Comparison of ENCODE assay signal across 11 mouse cellular contexts in genomic region chr16:72691909-72692308, GRCm38 (mm10).
DNase-seq lines count a peak whose midpoint lies in the region; ATAC-seq and TF ChIP-seq lines count a peak whose summit lies in the region.
"Had no signal": no experiment of that assay in that cellular context is flagged by ENCODE, and none has a peak within 500 bp of the region (broad histone marks: within the 10 kb centered on the region; RNA-seq: fewer than 3 reads in every experiment).

No protein-coding gene starts in this region.

- peak; percentile 37; the same call in 1 of the 2 replicates for ATAC-seq in forebrain, embryonic 12.5 days (ENCODE audit: low FRiP score)
- no peak for ATAC-seq in lung, postnatal 0 days
- no peak; the same call in 1 of the 2 replicates for ATAC-seq in hindbrain, embryonic 13.5 days (ENCODE audit: low FRiP score)
- ATAC-seq in stomach, embryonic 16.5 days (ENCODE audit: insufficient read depth, low FRiP score) = peak; percentile 37; the same call in 1 of the 2 replicates
- ATAC-seq in CD4-positive, CD25-positive, alpha-beta regulatory T cell, adult 4 months = no peak

- no peaks in the 10 kb centered on the region for H3K36me3 ChIP-seq in forebrain, embryonic 12.5 days (replicated peaks)
- no peaks in the 10 kb centered on the region for H3K36me3 ChIP-seq in forebrain, embryonic 10.5 days (replicated peaks)
- H3K36me3 ChIP-seq in lung, postnatal 0 days (ENCODE audit: insufficient read depth, low read length) = no peaks in the 10 kb centered on the region
- no peaks in the 10 kb centered on the region for H3K36me3 ChIP-seq in hindbrain, embryonic 13.5 days
- no peaks in the 10 kb centered on the region for H3K36me3 ChIP-seq in stomach, embryonic 16.5 days (ENCODE audit: control insufficient read depth, insufficient read depth, low read length)
- H3K36me3 ChIP-seq: embryonic facial prominence, embryonic 15.5 days; limb, embryonic 12.5 days had no signal

- H3K27ac ChIP-seq in forebrain, embryonic 12.5 days = no peak overlapping the region
- no peak overlapping the region for H3K27ac ChIP-seq in forebrain, embryonic 10.5 days
- no peak overlapping the region for H3K27ac ChIP-seq in lung, postnatal 0 days (ENCODE audit: low read length)
- peak overlapping the region; percentile 63 for H3K27ac ChIP-seq in hindbrain, embryonic 13.5 days
- H3K27ac ChIP-seq in stomach, embryonic 16.5 days (ENCODE audit: low read length) = no peak overlapping the region
- H3K27ac ChIP-seq: embryonic facial prominence, embryonic 15.5 days; limb, embryonic 12.5 days had no signal

- H3K4me2 ChIP-seq in forebrain, embryonic 12.5 days = no peak overlapping the region
- no peak overlapping the region for H3K4me2 ChIP-seq in lung, postnatal 0 days (replicated peaks; ENCODE audit: low read depth, low read length)
- no peak overlapping the region for H3K4me2 ChIP-seq in hindbrain, embryonic 13.5 days
- no peak overlapping the region for H3K4me2 ChIP-seq in stomach, embryonic 16.5 days (ENCODE audit: low read depth, low read length)
- H3K4me2 ChIP-seq: embryonic facial prominence, embryonic 15.5 days; limb, embryonic 12.5 days had no signal

- DNase-seq in forebrain, embryonic 10.5 days (ENCODE audit: extremely low spot score, low spot score) = no peak
- DNase-seq in lung, postnatal 0 days (ENCODE audit: low spot score) = peak; percentile 38
- no peak for DNase-seq in lung, adult 2 months
- no peak for DNase-seq in urinary bladder, postnatal 36 days (ENCODE audit: low spot score in 2 of 2)
- DNase-seq: gastrocnemius, postnatal 14 days had no signal

- H3K27me3 ChIP-seq in forebrain, embryonic 12.5 days = peaks cover 64% of the 10 kb centered on the region
- peaks cover 82% of the 10 kb centered on the region for H3K27me3 ChIP-seq in forebrain, embryonic 10.5 days (ENCODE audit: poor library complexity, severe bottlenecking)
- no peaks in the 10 kb centered on the region for H3K27me3 ChIP-seq in lung, postnatal 0 days (replicated peaks; ENCODE audit: insufficient read depth, low read length)
- no peaks in the 10 kb centered on the region for H3K27me3 ChIP-seq in hindbrain, embryonic 13.5 days
- H3K27me3 ChIP-seq in stomach, embryonic 16.5 days (ENCODE audit: control insufficient read depth, insufficient read depth, low read length) = no peaks in the 10 kb centered on the region
- H3K27me3 ChIP-seq: embryonic facial prominence, embryonic 15.5 days; limb, embryonic 12.5 days had no signal

- H3K9ac ChIP-seq in forebrain, embryonic 12.5 days = no peak overlapping the region
- H3K9ac ChIP-seq in lung, postnatal 0 days (replicated peaks; ENCODE audit: low read depth) = no peak overlapping the region
- H3K9ac ChIP-seq in hindbrain, embryonic 13.5 days = no peak overlapping the region
- H3K9ac ChIP-seq in stomach, embryonic 16.5 days (ENCODE audit: low read length) = no peak overlapping the region
- H3K9ac ChIP-seq: embryonic facial prominence, embryonic 15.5 days; limb, embryonic 12.5 days had no signal

- no peaks in the 10 kb centered on the region for H3K9me3 ChIP-seq in forebrain, embryonic 12.5 days
- H3K9me3 ChIP-seq in forebrain, embryonic 10.5 days = no peaks in the 10 kb centered on the region
- no peaks in the 10 kb centered on the region for H3K9me3 ChIP-seq in lung, postnatal 0 days (ENCODE audit: low read length)
- no peaks in the 10 kb centered on the region for H3K9me3 ChIP-seq in hindbrain, embryonic 13.5 days
- no peaks in the 10 kb centered on the region for H3K9me3 ChIP-seq in stomach, embryonic 16.5 days (replicated peaks; ENCODE audit: control insufficient read depth, low read length)
- H3K9me3 ChIP-seq: embryonic facial prominence, embryonic 15.5 days; limb, embryonic 12.5 days had no signal

- no peak for TF ChIP-seq POLR2A in lung, adult 2 months (IDR thresholded peaks at IDR 0.05; ENCODE audit: borderline replicate concordance, extremely low read depth, low read depth, low read length)

- WGBS in forebrain, embryonic 12.5 days = 16% methylated on average over 3 of the region's 3 CpGs
- 24% methylated on average over 3 of the region's 3 CpGs for WGBS in forebrain, embryonic 10.5 days
- 58% methylated on average over 3 of the region's 3 CpGs for WGBS in lung, postnatal 0 days
- WGBS in lung, adult 2 months = 55% methylated on average over 3 of the region's 3 CpGs
- WGBS in hindbrain, embryonic 13.5 days = 19% methylated on average over 3 of the region's 3 CpGs
- WGBS in stomach, embryonic 16.5 days = 48% methylated on average over 3 of the region's 3 CpGs

- H3K4me3 ChIP-seq in forebrain, embryonic 12.5 days (replicated peaks) = no peak overlapping the region
- no peak overlapping the region for H3K4me3 ChIP-seq in forebrain, embryonic 10.5 days
- no peak overlapping the region for H3K4me3 ChIP-seq in lung, postnatal 0 days (ENCODE audit: low read depth, low read length)
- H3K4me3 ChIP-seq in lung, adult 2 months (replicated peaks; ENCODE audit: extremely low read depth, low read depth, low read length) = no peak overlapping the region
- H3K4me3 ChIP-seq in hindbrain, embryonic 13.5 days = no peak overlapping the region
- H3K4me3 ChIP-seq in stomach, embryonic 16.5 days (replicated peaks; ENCODE audit: low read length) = no peak overlapping the region
- H3K4me3 ChIP-seq: embryonic facial prominence, embryonic 15.5 days; limb, embryonic 12.5 days had no signal

- peak; percentile 61 for TF ChIP-seq CTCF in lung, postnatal 0 days (IDR thresholded peaks at IDR 0.05)
- TF ChIP-seq CTCF in lung, adult 2 months (IDR thresholded peaks at IDR 0.05; ENCODE audit: insufficient read depth, low read length) = no peak

- peaks cover 40% of the 10 kb centered on the region for H3K4me1 ChIP-seq in forebrain, embryonic 12.5 days
- H3K4me1 ChIP-seq in forebrain, embryonic 10.5 days = peaks cover 58% of the 10 kb centered on the region
- H3K4me1 ChIP-seq in lung, postnatal 0 days (ENCODE audit: insufficient read depth, low read depth, low read length) = no peaks in the 10 kb centered on the region; the same call in 1 of the 2 replicates
- no peaks in the 10 kb centered on the region for H3K4me1 ChIP-seq in lung, adult 2 months (ENCODE audit: control insufficient read depth, insufficient read depth, low read length)
- peaks cover 53% of the 10 kb centered on the region for H3K4me1 ChIP-seq in hindbrain, embryonic 13.5 days (replicated peaks)
- peaks cover 10% of the 10 kb centered on the region; the same call in 1 of the 2 replicates for H3K4me1 ChIP-seq in stomach, embryonic 16.5 days (ENCODE audit: control insufficient read depth, insufficient read depth, low read length)

- TF ChIP-seq EP300 in lung, postnatal 0 days (IDR thresholded peaks at IDR 0.05) = no peak

Comparison
In these comparisons a context has a peak if more than half of its experiments do, and no peak if none do; other contexts are left out.
1. ATAC-seq: peak in forebrain, embryonic 12.5 days (single experiment) and stomach, embryonic 16.5 days (single experiment); none in lung, postnatal 0 days (single experiment), hindbrain, embryonic 13.5 days (single experiment) and CD4-positive, CD25-positive, alpha-beta regulatory T cell, adult 4 months (single experiment).